Mouse (Mus musculus) thymus, adult 2 months (tissue): ENCODE measurements at regions not wholly inside any gene's neighbourhood (a gene's known extent, or its start where the extent isn't known, plus 50 kb on each side); places are given as distances from the start of the nearest gene placed in this dataset.

Experiments used
- CTCF ChIP-seq: fragments of 200-500 bp; IDR thresholded peaks from 2 replicates; pipeline ENCODE4 v1.5.1; 2012; ENCODE audit warnings: mild to moderate bottlenecking, control low read depth, low read length, moderate library complexity, borderline replicate concordance; ENCODE audit not compliant: control insufficient read depth, poor library complexity, insufficient read depth; ENCODE audit errors: extremely low read depth
- POLR2A ChIP-seq: fragments of 200-500 bp; IDR thresholded peaks from 2 replicates; pipeline ENCODE4 v1.6.1; 2012; ENCODE audit warnings: mild to moderate bottlenecking, low read length, control low read depth, moderate library complexity; ENCODE audit not compliant: control insufficient read depth, poor library complexity, insufficient read depth; ENCODE audit errors: extremely low read depth

DNA sequence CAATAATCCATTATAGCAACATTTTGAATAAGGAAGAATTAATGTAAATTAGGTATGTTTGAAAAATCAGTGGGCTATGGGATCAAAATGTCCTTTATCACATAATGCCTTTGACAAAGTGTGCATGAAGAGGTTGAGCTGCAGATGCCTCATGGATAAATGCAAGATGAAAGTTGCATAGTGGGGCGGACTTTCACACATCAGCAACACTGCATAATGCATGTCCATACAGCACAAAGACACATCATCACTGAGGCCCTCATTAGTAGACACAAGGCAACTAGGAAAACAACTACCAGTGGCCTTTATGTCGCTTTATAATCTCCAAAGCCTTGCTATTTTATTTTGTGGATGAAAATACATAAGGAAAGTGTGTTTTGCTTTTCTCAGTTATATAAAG lies 105.8 kb upstream of the Rap2b start:
- no peak for TF ChIP-seq POLR2A
- TF ChIP-seq CTCF = no peak
